Mouse (Mus musculus) liver, postnatal 0 days (tissue): Measurements from ENCODE around the gene Fbxw7.

ENCODE experiments used
- CTCF ChIP-seq: sonication (generic); IDR thresholded peaks from 2 replicates; pipeline ENCODE4 v1.5.1; 2016; ENCODE audit warnings: antibody characterized with exemption, low read depth
- EP300 ChIP-seq: IDR thresholded peaks from 2 replicates; pipeline ENCODE4 v1.6.1; 2016; ENCODE audit warnings: antibody characterized with exemption, low read depth, mild to moderate bottlenecking

- TF ChIP-seq CTCF (no peak), EP300 (no peak)
Observed at GRCm38 (mm10) chr3:84923256-84923655, 108.2 kb downstream of the Fbxw7 start.
